Mouse (Mus musculus) MEL (cell line): ENCODE results near the gene Scn1b. TPM values are rescaled to one million over a fixed set of nuclear protein-coding genes. Genes with fewer than 3 reads are reported as not detected.

ENCODE experiments used
- DNase-seq: peaks from one replicate; pipeline ENCODE4 v3.0.0; 2011; ENCODE audit warnings: low read depth, low spot score
- H3K27ac ChIP-seq: 2 replicates; pipeline ENCODE4 v1.5.1; 2012; ENCODE audit warnings: low read depth, mild to moderate bottlenecking, control low read depth, low read length, moderate library complexity; ENCODE audit not compliant: control insufficient read depth
- H3K27me3 ChIP-seq, 2 experiments: fragments of 150-350 bp in 1 of 2; sonication (generic) in 1 of 2; 2 replicates each; pipeline ENCODE4 v1.6.1; 2012; ENCODE audit warnings: low read length in 2 of 2, mild to moderate bottlenecking in 2 of 2, improper control_type of control experiment in 1 of 2, moderate library complexity in 1 of 2; ENCODE audit not compliant: insufficient read depth in 2 of 2, control insufficient read depth in 1 of 2
- H3K36me3 ChIP-seq, 2 experiments: 2 replicates each; pipeline ENCODE4 v1.6.1; 2012 to 2014; ENCODE audit warnings: low read length in 2 of 2, improper control_type of control experiment in 1 of 2, inconsistent platforms in 1 of 2, mild to moderate bottlenecking in 1 of 2; ENCODE audit not compliant: insufficient read depth in 2 of 2, control insufficient read depth in 1 of 2
- H3K4me1 ChIP-seq, 2 experiments: fragments of 150-350 bp in 1 of 2; sonication (generic) in 1 of 2; 2 replicates each; pipeline ENCODE4 v1.6.1; 2012; ENCODE audit warnings: low read length in 2 of 2, improper control_type of control experiment in 1 of 2, mild to moderate bottlenecking in 1 of 2; ENCODE audit not compliant: insufficient read depth in 2 of 2, control insufficient read depth in 1 of 2
- H3K4me3 ChIP-seq, 2 experiments: fragments of 150-350 bp in 1 of 2; sonication (generic) in 1 of 2; 2 replicates each; pipeline ENCODE4 v1.5.1; 2012; ENCODE audit warnings: low read depth in 2 of 2, low read length in 2 of 2, mild to moderate bottlenecking in 2 of 2, moderate library complexity in 2 of 2, control low read depth in 1 of 2, improper control_type of control experiment in 1 of 2; ENCODE audit not compliant: control insufficient read depth in 1 of 2, insufficient read depth in 1 of 2
- H3K79me2 ChIP-seq: 2 replicates; pipeline ENCODE4 v1.6.1; 2012; ENCODE audit warnings: mild to moderate bottlenecking, low read length, moderate library complexity; ENCODE audit not compliant: control insufficient read depth, poor library complexity, insufficient read depth
- H3K9ac ChIP-seq: 2 replicates; pipeline ENCODE4 v1.6.1; 2012; ENCODE audit warnings: low read depth, mild to moderate bottlenecking, control low read depth, low read length, moderate library complexity; ENCODE audit not compliant: control insufficient read depth, poor library complexity, severe bottlenecking
- H3K9me3 ChIP-seq: fragments of 150-350 bp; sonication (generic); replicated peaks from 2 replicates; pipeline ENCODE4 v1.6.1; 2012; ENCODE audit warnings: mild to moderate bottlenecking, low read length, improper control_type of control experiment, moderate library complexity; ENCODE audit not compliant: insufficient read depth
- CHD1 ChIP-seq: IDR thresholded peaks from 2 replicates; pipeline ENCODE4 v1.6.1; 2012; ENCODE audit warnings: low read depth, mild to moderate bottlenecking, inconsistent platforms, low read length, improper control_type of control experiment
- CTCF ChIP-seq, 3 experiments: IDR thresholded peaks in 2 of 3; conservative IDR thresholded peaks in 1 of 3; 2 replicates each; pipeline ENCODE4 v1.5.1; 2011 to 2012; ENCODE audit warnings: low read length in 3 of 3, low read depth in 2 of 3, mild to moderate bottlenecking in 2 of 3, improper control_type of control experiment in 1 of 3, inconsistent platforms in 1 of 3, mixed read lengths in 1 of 3, moderate library complexity in 1 of 3; ENCODE audit not compliant: control insufficient read depth in 1 of 3, insufficient read depth in 1 of 3, poor library complexity in 1 of 3, severe bottlenecking in 1 of 3
- GABPA ChIP-seq: IDR thresholded peaks from 2 replicates; pipeline ENCODE4 v1.6.1; 2012; ENCODE audit warnings: low read depth, mild to moderate bottlenecking, inconsistent platforms, low read length, improper control_type of control experiment, moderate library complexity
- GATA1 ChIP-seq: IDR thresholded peaks from 2 replicates; pipeline ENCODE4 v1.6.1; 2011; ENCODE audit warnings: low read depth, low read length, improper control_type of control experiment
- HCFC1 ChIP-seq: IDR thresholded peaks from 2 replicates; pipeline ENCODE4 v1.6.1; 2012; ENCODE audit warnings: low read depth, mild to moderate bottlenecking, inconsistent platforms, low read length, improper control_type of control experiment, moderate library complexity
- KAT2A ChIP-seq: conservative IDR thresholded peaks from 2 replicates; pipeline ENCODE4 v1.6.1; 2012; ENCODE audit warnings: low read depth, low read length, improper control_type of control experiment, inconsistent platforms
- MXI1 ChIP-seq: IDR thresholded peaks from 2 replicates; pipeline ENCODE4 v1.6.1; 2011; ENCODE audit warnings: mild to moderate bottlenecking, low read depth, low read length, improper control_type of control experiment
- MYB ChIP-seq: IDR thresholded peaks from 2 replicates; pipeline ENCODE4 v1.6.1; 2011; ENCODE audit warnings: mild to moderate bottlenecking, low read depth, low read length, improper control_type of control experiment
- NELFE ChIP-seq: IDR thresholded peaks from 2 replicates; pipeline ENCODE4 v1.6.1; 2011; ENCODE audit warnings: low read depth, low read length, improper control_type of control experiment
- NRF1 ChIP-seq: IDR thresholded peaks from 2 replicates; pipeline ENCODE4 v1.6.1; 2014; ENCODE audit warnings: low read depth, mild to moderate bottlenecking, inconsistent platforms, low read length, improper control_type of control experiment, moderate library complexity; ENCODE audit not compliant: poor library complexity, insufficient read depth, severe bottlenecking
- POLR2AphosphoS2 ChIP-seq: IDR thresholded peaks from 2 replicates; pipeline ENCODE4 v1.6.1; 2011; ENCODE audit warnings: low read length, improper control_type of control experiment
- RAD21 ChIP-seq: IDR thresholded peaks from 2 replicates; pipeline ENCODE4 v1.6.1; 2011; ENCODE audit warnings: mild to moderate bottlenecking, low read depth, low read length, improper control_type of control experiment
- SMC3 ChIP-seq: IDR thresholded peaks from 2 replicates; pipeline ENCODE4 v1.6.1; 2011; ENCODE audit warnings: low read depth, low read length, improper control_type of control experiment
- TCF12 ChIP-seq: IDR thresholded peaks from 2 replicates; pipeline ENCODE4 v1.6.1; 2014; ENCODE audit warnings: low read depth, mild to moderate bottlenecking, inconsistent platforms, low read length, improper control_type of control experiment, moderate library complexity
- ZC3H11A ChIP-seq: IDR thresholded peaks from 2 replicates; pipeline ENCODE4 v1.6.1; 2012; ENCODE audit warnings: low read depth, mild to moderate bottlenecking, inconsistent platforms, low read length, improper control_type of control experiment
- ZKSCAN1 ChIP-seq: IDR thresholded peaks from 2 replicates; pipeline ENCODE4 v1.6.1; 2012; ENCODE audit warnings: low read depth, mild to moderate bottlenecking, inconsistent platforms, low read length, improper control_type of control experiment, moderate library complexity
- ZMIZ1 ChIP-seq: IDR thresholded peaks from 2 replicates; pipeline ENCODE4 v1.6.1; 2012; ENCODE audit warnings: low read depth, mild to moderate bottlenecking, inconsistent platforms, low read length, improper control_type of control experiment, moderate library complexity
- polyA plus RNA-seq, 2 experiments: library from polyadenylated mRNA; stranded (reverse) in 1 of 2; unstranded in 1 of 2; fragments of >175 nt in 1 of 2; fragments of >200 nt in 1 of 2; gene quantifications; 2 replicates each; pipeline versions ENCODE4 v1.2.1 to v1.2.4; 2012; ENCODE audit warnings: low replicate concordance in 2 of 2, low read depth in 1 of 2; ENCODE audit not compliant: insufficient read length in 2 of 2, insufficient read depth in 1 of 2, missing spikeins in 1 of 2
- total RNA-seq: library from RNA; depleted of rRNA; stranded (reverse); fragments of 300-350 nt; gene quantifications from 2 replicates; pipeline ENCODE4 v1.2.3, GENCODE M21; 2012

Gene Scn1b
- total and polyA plus RNA-seq, 3 experiments, result not detected

DNA sequence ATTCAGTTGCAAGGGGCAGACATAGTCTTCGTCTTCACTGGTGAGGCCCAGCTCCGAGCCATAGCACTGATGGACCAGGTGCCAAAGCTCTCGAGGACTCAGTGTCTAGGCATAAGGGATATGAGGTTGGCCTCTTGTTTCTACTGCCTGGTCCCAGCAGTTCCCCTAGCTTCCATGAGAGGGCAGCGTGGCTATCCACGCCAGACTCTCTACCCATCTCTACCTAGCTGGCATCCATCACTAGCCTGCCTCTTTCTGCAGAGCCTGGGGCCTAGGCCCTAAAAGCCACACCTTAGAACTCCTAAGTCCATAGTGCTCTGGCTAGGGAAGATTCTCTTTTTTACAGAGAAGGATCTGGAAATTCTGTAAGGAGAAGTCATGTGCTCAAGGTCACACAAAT is 13.0 kb upstream of the Scn1b start:
- Histone ChIP-seq H3K27ac (no peak overlapping the region), H3K36me3 (peaks cover 0 to 3% of the 10 kb centered on the region in 2 experiments; a peak in 2 of 4 replicates), H3K9ac (no peak overlapping the region), H3K27me3 (no peaks in the 10 kb centered on the region), H3K4me3 (no peak overlapping the region), H3K9me3 (no peaks in the 10 kb centered on the region), H3K4me1 (no peaks in the 10 kb centered on the region), H3K79me2 (no peaks in the 10 kb centered on the region)
- TF ChIP-seq CTCF (IDR thresholded peaks at IDR 0.05 in 2 of 3, conservative IDR thresholded peaks at IDR 0.05 in 1 of 3; ENCODE audit: control insufficient read depth in 1 of 3, insufficient read depth in 1 of 3, low read depth in 2 of 3, low read length in 3 of 3, poor library complexity in 1 of 3, severe bottlenecking in 1 of 3), result peak; percentile 74 to 90 (median 77)
- no peak for TF ChIP-seq ZKSCAN1
- no peak for TF ChIP-seq GABPA
- no peak for TF ChIP-seq KAT2A
- TF ChIP-seq CHD1, result no peak
- TF ChIP-seq RAD21, result peak; percentile 55
- TF ChIP-seq SMC3, result peak; percentile 73
- TF ChIP-seq GATA1, result no peak
- no peak for TF ChIP-seq POLR2AphosphoS2
- TF ChIP-seq ZC3H11A, result no peak
- DNase-seq, result peak; percentile 65

DNA sequence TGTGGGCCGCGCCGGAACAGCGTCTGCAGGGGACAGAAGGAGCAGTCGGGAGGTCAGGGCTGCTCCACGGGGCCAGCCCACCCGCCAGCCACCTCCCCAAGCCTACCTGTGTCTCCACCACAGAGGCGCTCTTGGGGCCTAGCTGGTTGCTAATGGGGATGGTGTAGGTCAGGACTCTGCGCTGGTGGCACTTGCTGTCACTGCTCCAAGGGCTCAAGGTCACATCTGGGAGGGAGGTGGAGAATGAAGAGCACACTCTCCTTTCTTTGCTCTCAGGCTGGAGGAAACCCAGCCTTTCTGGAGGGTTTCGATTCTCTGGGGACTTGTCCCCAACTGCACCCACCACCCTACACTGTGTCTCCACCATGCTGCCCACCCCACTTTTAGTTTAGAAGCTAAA is 8.9 kb upstream of the Scn1b start:
- H3K4me3 ChIP-seq, result no peak overlapping the region
- no peaks in the 10 kb centered on the region for H3K79me2 ChIP-seq
- TF ChIP-seq GATA1 (no peak), GABPA (no peak), TCF12 (no peak), ZMIZ1 (no peak), MXI1 (no peak), NELFE (no peak), NRF1 (no peak), MYB (no peak), HCFC1 (no peak)
- no peak overlapping the region for H3K27ac ChIP-seq
- no peak for DNase-seq
- no peaks in the 10 kb centered on the region for H3K4me1 ChIP-seq
- H3K9ac ChIP-seq, result no peak overlapping the region
- no peaks in the 10 kb centered on the region; a peak in 2 of 4 replicates for H3K36me3 ChIP-seq
- no peaks in the 10 kb centered on the region for H3K27me3 ChIP-seq
- no peaks in the 10 kb centered on the region for H3K9me3 ChIP-seq
